Mouse (Mus musculus) cerebellum, adult 9-11 months (tissue): ENCODE results near the gene Maml3.

Source experiments
- DNase-seq: peaks from one replicate; pipeline ENCODE4 v3.0.0; 2022

Gene Maml3

DNA sequence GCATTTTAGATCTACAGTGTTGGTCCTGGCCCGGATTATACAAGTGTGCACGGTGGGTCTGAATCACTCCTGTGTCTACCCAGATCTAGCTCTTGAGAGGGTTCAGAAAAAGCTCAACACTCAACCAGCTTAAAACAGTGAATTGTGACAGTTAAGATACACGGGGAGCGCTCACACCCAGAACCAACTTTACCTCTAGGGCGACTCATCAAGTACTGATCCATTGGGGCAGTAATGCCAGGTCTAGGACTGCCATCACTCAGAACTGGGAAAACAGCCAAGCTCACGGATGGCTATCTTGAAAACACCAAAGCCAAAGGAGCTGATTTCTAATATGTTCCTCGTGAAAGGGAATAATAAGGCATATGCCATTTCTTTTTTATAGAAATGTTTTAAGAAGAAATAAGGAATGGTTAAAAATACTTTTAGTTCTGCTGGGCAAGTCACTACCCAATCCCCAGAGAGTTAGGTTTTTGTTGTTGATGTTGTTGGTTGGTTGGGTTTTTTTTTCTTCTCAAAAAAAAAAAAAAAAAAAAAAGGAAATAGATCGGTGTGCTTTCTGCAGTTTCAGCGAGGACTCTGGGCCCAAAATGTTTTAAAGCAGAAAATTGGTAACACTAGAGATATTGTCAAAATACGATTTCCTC is 103.9 kb downstream of the Maml3 start:
- DNase-seq = no peak

DNA sequence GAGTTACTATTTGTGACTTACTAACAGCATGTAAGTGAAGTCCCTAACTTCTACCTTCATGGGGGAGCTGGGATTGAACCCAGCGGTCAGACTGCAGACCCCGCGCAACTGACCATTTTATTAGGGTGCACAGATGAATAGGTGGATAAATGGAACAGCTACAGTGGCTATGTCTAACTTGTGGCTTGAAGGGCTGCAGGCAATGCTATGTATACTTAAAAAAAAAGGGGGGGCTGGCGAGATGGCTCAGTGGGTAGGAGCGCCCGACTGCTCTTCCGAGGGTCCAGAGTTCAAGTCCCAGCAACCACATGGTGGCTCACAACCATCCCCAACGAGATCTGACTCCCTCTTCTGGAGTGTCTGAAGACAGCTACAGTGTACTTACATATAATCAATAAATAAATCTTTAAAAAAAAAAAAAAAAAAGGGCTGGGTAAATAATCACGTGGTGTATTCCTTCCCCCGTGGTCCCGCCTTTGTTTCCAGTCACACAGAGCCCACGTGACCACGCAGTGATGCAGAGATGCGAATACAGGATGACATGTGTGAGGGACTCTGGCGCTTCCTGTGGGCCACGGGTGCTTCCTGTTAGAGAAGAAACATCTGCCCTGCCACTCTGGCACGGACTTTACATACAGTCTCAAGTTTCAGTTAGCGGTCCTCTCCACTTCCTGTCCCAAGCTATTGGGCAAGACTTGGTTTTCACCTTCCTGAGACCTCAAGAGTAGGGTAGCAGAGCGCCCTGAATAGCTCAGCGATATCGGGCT is 105.0 kb downstream of the Maml3 start:
- no peak for DNase-seq

DNA sequence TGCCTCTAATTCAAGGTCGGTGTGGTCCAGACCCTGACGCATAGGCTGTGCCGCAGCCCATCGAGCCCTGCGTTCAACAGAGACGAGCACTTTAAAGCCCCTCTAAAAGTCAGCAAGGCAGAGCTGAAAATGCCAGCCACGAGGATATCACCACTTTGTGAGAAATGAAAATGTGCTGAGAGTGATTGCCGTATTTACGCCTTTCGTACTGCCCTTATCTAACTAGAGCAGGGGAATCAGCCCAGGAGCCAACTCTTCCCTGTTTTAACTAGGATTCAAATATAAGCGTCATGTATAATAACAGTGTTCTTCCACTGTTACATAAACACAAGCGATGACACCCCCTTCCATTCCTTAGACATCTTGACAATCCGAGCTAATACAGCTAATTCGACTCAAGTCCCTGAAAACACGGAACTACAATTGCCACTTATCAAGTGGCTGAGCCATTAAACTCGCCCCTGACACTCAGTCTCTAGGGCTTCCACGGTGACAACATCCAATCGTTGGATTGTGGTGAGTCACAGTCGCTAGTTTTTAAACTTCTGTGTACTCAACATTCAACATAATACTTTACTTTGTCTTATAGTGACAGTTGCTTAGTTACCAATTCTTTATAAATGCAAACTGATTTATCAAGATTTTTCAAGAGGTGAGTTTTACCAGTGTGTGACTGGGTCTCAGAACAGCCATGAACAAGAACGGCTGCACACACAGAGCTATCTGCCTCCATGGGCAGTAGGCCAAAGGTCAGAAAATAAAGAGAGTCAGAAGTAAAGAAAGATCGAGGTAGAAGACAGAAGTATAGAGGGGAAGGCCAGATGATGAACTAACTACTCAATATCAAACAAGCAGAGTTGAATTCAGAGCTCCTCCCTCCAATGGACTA is 106.1 kb downstream of the Maml3 start:
- no peak for DNase-seq

DNA sequence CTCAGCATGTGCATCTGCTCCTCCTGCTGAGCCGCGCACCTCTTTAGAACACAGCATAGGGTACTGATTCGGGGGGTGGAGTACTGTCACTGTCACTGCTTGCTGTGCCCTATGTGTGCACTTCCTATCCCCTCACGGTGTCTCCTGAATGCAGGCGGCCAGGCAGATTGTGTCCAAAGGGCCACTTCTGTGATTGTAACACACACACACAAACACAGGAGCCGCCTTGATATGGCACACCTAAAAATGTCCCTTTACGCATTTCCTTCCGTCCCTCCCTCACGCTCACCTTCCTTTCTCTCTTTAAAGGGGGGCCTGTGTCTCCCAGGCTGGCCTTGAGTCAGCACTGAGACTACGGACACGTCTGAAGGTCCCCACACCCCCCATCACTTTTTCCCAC is 107.3 kb downstream of the Maml3 start:
- DNase-seq = no peak

DNA sequence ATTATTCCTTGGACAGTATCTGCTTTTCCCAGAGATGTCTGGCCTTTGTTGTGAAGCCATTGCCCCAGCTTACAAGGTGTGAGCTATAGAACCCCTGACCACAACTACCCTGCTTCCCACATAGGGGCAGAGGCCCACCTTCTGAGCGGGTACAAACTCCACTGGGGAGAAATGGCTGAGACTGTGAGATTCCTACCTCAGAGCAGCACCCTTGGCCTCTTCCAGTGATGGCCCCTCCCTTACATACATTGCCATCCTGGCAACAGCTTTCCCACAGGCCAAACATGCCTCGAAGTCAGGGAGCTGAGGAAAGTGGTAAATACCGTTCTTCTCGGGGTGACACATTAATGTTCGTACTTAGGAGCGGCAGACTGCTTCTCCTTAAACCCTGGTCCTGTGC is 118.4 kb downstream of the Maml3 start:
- DNase-seq = no peak

DNA sequence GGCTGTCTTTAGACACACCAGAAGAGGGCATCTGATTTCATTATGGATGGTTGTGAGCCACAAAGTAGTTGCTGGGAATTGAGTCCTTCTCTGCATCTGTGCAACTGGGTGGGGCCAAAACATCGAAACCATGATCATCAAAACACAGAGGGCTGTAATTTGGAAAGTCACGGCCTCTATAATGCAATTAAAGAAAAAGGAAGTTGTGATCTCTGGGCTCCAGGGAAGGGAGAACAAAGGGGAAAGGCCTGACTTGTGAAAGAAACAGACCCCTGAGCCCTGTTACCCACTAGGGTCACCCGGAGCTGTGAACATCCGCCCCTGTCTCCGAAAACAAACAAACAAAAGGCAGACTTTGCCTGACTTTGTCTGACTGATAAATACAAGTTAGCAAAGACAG is 123.4 kb downstream of the Maml3 start:
- DNase-seq = no peak

DNA sequence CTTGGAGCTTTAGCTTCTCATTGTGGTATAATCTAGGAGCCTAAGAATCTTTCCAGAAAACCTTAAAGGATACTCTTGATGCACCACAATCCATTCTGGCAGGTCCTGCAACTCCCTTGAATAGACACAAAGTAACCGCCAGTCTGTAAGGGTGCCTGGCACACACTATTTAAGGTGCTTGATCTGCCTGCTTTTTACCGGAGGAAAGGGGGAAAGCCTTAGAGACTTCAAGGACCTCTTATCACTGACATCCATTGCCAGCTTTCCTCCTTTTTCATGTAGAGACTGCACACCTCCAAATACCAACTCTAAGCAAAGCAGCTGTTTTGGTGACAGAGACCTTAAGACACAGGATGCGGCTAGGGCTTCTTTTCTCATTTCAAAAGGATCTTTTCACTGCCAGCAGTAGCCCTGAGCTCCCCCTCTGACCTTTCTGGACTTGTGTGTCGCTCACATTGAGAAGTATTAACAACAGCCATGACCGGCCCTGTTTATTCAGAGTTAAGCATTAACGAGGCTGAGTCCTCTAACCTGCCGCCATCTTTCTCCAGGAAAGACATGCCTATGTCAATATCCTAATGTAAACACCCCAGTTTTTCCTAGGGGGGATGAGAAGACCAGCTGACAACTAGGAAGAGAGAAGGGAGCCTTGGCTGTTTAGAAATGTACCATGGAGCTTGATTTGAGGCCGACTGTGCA is 127.1 kb downstream of the Maml3 start:
- no peak for DNase-seq

DNA sequence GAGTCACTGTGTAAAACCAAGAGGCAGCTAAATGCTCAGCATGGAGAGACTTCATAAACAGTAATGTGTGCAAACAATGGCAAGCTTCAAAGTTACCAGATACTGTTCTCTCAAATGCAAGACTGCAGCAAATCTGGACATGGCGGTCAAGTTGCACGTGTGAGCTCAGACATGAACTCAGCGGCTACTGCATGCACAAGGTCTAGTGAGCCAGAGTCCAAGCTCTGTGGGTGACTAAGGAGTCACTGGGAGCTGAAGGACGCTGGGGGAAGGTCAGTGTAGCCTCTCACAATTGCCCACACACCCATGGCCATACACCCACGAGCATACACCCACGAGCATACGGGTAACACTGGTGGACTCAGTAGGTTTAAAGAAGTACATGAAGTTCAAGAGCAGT is 130.3 kb downstream of the Maml3 start:
- DNase-seq = no peak

DNA sequence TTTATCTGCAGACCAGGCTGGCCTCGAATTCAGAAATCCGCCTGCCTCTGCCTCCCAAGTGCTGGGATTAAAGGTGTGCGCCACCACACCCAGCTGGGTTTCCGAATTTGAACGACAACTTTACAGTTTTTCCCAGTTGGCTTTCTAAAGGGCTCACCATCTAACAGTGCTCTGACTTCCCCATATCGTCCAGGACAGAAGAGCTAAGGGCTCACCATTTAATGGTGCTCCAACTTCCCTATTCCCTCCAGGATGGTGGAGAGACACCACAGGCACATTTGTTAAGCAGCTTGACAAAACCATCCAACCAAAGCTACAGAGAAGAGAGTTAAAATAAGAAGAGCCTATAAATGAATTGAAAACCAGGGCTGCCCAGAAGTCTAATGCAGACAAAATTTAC is 130.7 kb downstream of the Maml3 start:
- no peak for DNase-seq

DNA sequence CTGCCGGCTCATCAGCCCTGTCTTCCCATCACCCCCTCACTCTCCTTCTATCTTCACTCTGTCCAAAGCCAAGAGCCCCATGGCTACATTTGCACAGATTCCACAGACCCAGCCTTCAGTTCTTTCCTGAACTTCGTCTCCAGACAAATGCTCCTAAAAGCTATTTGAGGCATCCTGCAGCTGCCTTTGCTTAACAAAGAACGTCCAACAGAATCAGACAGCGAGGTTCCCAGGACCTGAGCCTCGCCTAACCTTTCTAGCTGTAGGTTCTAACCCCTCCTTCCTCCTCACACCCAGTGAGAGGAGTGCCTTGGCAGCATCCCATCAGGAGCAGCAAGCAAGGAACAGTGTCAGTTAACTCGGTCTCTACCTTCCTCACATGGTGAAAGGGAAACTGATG is 132.3 kb downstream of the Maml3 start:
- no peak for DNase-seq

DNA sequence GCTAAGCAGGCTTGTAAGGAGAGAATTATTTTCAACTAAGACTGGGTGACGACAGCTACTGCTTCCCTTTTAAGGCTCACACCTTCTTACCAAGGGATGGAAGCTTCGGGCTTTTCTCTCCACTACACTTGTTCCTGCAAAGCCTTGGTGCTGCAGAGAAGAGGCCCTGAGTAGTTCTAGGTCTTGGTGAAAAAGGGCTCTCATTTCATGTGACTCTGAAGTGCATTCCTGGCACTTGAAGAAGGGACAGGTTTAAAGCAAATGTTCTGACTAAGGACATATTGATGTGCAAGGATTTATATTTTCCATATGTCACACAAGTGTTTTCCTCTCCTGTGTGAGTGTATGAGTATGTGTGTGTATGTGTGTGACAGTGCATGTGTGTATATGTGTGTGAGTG is 134.4 kb downstream of the Maml3 start:
- no peak for DNase-seq

DNA sequence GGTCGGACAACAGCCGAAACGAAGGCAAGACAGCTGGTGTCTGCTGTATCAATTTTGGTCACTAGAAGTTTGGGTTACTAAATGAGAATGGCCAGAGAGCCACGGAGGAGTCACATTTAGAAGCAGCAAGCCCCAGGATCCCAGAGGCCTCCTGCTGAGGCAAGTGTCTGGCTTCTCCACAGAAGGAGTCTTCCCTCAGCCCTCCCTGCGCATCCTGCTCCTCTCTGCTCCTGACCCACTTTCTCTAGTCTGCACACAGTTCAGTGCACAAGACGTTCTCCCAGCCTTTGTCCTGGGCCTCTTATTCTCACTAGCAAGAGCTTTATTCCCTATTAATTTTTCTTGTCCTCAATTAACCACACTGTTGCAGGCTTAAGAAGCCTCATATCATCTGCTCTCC is 135.4 kb downstream of the Maml3 start:
- peak; percentile 40 for DNase-seq

DNA sequence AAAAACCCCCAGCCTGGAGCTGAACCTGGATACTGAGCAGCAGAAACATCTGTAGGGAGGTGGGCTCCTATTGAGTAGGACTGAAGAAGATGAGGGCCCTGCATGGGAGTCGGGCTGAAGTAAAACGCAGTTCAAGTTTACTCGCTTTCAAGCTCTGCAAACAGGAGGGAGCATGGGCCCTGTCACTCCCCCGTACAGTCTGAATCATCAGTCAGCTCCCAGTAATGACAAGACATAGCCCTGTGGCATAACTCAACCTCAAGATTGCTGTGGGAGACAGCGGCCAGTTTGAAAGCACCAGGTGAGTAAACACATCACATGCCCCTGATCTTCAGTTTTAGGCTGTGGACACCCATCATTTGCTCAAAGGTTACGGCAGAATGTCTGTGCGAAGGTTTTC is 139.0 kb downstream of the Maml3 start:
- DNase-seq = no peak

DNA sequence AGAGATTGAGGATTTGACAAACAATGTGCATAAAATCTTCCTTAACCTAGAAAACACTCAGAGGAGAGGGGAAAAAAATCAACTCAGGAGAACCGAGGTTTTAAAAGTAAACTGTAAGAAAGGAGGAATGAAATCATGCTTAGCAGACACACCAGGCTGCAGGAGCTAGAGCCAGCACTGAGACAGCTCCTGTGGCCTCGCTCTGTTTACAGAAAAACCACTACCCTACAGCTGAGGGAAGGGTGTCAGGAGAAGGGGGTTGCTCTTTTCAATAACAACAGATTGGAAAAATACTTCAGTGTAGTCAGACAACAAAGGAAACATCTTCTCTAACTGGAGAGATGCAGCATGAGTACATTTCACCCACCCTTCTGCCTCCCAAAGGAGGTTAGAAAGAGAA is 139.4 kb downstream of the Maml3 start:
- no peak for DNase-seq

DNA sequence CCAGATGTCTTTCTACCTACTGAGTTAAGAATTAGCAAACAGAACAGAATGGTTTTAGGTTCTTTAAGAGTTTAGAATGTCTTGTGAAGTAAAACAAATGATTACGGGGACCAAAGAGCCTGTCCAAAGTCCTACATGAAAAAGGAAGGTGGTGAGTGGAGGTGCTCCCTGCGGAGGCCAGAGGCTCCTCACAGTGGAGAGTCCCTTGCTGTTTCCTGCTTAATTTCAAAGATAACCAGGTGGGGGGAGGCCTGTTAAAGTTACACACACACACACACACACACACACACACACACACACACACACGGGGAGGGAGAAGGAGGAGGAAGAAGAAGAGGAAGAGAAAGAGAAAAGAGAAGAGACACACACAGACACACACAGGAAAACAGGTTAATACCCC is 139.9 kb downstream of the Maml3 start:
- DNase-seq = no peak

DNA sequence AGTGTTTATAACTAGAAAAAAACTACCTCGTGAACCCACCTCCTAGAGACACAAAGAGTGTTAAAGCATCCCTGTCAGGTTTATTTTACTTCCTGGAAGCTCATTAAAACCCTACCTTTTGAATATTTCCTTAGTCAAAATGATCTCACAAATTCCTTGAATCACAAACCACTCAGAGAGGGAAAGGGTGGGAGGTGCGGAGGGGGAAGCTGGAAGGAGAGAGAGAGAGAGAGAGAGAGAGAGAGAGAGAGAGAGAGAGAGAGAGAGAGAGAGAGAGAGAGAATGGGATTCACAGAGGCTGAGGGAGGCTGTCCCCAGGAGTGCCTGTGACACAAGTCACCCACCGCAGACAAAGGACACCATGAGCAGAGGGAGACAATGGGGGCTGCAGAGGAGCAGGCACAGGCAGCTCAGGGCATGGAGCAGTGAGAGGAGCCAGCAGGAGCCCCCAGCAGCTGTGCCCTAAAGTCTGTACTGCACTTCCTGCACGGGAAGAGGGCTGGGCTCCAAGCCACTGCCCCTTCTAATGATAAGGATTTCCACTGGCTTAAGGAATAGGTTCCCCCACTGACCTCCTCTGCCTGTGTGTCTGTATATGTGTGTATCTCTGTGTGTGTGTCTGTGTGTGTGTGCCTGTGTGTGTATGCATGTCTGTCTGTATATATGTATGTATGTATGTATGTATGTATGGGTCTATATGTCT is 140.8 kb downstream of the Maml3 start:
- no peak for DNase-seq

DNA sequence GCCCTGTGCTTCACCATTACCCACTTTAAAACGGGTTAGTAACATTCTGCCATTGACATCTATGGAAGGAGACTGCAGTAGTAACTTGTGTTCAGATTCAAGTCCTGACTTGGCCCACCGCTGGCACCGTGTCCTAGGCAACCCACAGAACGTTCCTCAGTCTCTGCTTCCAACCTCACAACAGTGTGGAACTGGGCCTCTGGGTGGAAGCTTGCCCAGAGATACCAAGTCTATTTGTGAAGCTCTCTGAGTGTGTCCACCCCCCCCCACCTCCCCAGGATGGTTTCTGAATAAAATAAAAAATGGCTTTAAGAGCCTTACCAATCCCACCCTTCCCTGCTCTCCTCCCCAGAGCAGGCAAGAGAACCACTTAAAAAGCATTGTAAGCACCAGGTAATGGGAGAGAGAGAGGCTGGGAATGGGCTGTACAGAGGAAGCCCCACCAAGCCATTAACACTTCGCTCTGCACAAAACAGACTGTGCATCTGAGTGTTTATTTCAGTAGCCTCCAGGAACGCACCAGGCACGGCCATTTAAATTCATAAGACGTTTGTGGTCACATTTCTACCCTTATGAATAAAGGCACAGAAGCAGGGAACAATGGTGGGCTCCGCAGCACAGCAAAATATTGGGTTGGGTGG is 141.6 kb downstream of the Maml3 start:
- no peak for DNase-seq

DNA sequence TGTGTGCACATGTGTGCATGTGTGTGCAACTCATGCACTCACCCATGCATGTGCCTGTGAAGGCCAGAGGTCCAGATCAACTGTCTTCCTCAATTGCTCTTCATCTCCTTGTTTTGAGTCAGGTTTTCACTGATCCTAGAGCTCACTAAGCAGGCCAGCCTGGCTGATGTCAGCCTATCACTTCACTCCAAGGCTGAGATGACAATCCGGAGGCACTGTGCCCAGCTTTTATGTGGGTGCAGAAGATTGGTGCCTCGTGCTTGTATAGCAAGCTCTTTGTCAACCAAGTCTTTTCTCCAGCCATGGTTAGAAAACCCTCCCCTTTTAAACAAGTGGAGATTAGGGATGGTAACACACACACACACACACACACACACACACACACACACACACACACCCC is 146.1 kb downstream of the Maml3 start:
- DNase-seq = no peak

DNA sequence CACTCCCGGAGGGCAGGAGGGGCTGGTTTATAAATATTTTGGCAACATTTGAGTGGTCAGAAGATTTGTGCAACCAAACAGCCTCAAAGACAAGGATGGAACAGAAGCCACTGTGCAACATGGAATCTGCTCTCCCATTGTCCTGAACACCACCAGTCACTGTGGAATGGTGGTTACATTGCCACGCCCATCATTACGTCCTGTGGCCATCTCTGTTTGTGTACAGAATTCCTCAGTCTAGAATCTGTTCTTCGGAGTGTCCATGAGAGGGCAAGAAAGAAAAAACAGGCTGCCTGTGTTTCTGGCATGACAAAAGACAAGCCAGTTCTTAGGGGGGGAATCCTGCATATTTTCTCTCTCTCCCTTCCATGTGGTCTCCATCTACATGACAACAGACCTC is 150.4 kb downstream of the Maml3 start:
- DNase-seq = no peak

DNA sequence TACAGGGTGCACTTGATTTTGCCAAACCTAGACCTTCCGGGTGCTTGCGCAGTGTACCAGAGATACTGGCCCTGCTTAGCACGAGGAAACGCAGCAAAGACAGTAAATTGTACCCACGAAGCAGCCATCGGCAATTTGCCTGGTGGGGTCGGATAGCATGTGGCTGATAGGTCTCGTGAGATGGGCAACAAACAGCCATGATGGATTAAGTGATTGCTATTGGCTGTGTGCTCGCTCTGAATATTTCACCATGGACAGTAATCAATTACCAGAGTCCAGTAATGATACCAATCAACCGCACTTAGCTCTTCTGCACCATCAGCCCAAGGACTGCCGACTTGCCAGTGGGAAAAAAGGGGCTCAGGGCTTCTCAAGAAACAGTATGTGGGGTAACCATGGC is 150.9 kb downstream of the Maml3 start:
- DNase-seq = no peak

DNA sequence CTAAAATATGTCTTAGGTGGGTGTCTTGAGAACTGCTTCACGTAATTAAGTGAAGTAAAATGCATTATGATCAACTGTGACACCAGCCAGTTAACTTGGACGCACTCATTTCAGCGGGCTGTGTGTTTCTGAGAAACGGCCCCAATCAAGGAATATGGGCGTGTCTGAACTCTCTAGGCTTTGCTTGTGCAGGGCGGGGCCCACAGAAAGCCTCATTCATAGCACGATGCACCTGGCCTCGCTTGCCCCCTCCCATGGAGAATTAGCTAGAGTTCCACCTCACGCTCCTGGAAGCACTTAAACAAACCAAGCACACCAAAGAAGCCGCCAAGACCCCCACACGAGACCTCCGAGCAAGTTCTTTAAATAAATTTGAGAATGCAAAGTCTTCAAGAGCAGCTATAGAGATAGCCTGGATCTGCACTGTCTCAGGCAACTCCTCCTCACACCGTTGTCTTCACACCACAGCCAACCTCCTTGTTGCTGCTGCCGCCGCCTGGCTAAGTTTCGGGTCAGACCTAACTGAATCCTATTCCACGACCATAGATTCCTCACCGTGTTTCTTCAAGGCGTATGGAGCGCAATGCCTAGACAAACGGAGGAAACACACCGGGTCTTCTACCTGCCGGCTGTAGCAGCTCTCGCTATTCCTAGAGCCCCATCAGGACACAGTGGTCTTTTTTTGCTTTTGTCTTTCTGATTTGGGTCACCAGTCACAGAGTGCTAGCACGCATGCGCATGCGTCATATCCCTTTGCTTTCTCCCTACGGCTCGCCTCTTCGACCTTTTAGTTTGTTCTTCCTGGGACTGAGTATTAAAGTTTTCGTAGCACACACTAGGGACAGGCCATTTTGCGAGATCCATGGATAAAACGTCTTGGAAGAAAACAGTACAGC is 151.9 kb downstream of the Maml3 start:
- no peak for DNase-seq
